Mouse (Mus musculus): ENCODE data around the gene Brca1. TPM values are rescaled to one million over a fixed set of nuclear protein-coding genes. Genes with fewer than 3 reads are reported as not detected.
A peak's percentile ranks its signal among the peaks of the same experiment; 100 is the strongest.
"Not testable (repeated sequence)": the region's sequence is repeated elsewhere in the genome, so short reads cannot be mapped to it uniquely, and the experiment has no call there.

Brca1 gene
- 1 to 10 TPM in 1 of 2 experiments, under 1 TPM in 1; 0.94 to 1.1 TPM for total RNA-seq (2021)

DNA sequence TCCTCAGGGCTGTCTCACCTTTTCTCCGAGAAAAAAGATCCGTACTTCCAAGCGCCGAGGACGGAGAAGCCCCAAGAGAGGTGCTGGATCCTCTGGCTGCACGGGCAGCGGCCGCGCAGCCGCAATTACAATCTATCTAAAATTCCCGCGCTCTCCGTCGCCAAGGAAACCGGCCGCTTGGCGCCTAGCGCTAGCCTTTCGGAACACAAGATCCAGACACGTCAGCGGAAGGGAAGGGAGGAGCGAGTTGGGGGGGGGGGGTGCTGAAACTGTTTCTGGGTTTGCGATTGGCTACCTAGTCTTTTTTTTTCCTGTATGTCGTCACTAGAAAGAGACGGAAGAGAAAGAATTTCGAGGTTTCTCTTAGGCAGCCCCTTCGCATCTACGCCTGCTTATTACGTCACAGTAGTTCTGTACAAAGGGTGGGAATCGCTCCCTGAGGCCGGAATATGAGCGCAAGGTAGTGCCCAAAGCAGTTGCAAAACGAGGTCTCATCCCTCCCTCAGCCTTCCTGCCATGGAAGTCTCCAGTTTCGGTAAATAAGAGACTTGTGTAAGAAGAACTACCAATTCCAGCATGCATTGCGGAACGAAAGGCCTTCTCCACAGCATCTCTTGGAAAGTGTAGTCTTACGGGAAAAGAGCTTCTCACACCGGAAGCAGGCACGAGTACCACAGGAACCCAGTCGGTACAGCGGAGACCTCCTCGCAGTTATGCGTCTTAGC, at the start of gene Brca1, which contains the start of gene Nbr1:
Gene Brca1, minus strand, starts transcription at position 205 of the 725 bp plus-strand sequence.
Gene Nbr1, plus strand, starts transcription at position 399 of the 725 bp plus-strand sequence.
- DNase-seq (ENCODE audit: extremely low spot score in 1 of 2, low spot score in 1 of 2): peak; percentile 69 to 76

DNA sequence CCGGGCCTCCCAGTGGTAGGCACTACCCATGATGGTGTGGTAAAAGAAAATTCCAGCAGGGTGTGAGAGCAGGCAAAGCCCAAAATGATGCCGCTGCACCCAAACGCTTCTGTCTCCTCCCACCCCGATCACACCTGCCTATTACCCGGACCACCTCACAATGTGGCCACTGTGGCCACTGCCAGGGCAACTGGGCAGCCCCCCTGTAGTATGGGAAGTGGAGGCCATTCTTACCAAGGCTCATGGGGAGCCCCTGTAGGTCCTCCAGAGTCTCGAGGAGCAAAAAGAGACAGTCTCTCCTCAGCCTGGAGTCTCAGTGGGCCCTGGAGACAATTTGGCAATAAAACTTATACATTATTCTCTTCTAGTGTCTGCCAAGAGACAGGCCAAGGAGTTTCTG, 47.4 kb upstream of the Brca1 start, which contains the start of gene Gm11634:
Gene Gm11634, minus strand, starts transcription at position 101 of the 400 bp plus-strand sequence.
- no peak for DNase-seq (ENCODE audit: extremely low spot score in 1 of 2, low spot score in 1 of 2)

DNA sequence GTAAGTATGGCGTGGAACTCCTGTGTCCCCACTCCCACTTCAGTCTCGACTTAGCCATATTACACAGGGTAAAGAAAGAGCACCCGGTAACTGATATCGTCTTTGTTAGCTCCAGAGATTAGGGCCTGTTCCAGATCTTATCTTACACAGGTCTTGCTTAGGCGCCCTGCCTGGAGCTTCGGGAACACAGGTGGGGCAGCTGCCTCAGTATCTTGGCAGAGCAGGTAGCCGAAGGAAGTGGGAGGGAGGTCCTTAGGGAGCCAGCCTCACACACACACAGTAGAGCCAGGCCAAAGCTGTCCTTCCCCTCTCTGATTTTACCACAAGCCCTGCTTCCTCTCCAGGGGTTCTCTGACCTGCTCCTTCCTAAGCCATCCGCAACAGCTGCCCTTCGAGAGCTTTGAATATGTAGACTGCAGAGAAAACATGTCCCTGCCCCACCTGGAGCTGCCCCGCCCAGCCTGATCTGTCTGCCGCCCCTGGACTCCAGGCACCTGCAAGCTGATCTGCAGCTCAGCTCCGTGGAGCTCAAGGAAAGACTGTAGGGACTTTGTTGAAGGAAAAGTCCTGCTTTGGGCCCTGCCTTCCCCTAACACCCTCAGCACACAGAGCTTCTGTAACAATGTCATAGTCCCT, 38.4 kb upstream of the Brca1 start:
- DNase-seq (ENCODE audit: extremely low spot score in 1 of 2, low spot score in 1 of 2): no peak

DNA sequence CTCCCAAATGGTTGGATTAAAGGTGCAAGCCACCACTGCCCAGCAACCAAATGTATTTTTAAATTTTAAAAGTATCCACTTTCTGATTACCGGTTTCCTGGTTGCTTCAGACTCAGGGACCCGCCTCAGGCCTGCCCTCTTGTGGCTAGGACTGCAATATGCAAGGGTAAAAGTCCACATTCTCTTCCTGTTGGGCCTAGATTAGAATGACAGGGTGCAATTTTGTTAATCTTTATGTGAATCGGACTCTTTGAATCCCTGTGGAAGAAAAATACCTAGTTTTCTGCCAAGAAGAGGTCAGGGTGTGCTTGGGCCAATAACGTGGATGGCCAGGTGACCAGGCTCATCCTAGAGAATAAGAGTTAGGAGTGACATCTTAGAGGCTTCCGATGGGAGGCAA, 37.7 kb upstream of the Brca1 start:
- DNase-seq (ENCODE audit: extremely low spot score in 1 of 2, low spot score in 1 of 2): peak in 1 of 2 experiments; percentile 59

DNA sequence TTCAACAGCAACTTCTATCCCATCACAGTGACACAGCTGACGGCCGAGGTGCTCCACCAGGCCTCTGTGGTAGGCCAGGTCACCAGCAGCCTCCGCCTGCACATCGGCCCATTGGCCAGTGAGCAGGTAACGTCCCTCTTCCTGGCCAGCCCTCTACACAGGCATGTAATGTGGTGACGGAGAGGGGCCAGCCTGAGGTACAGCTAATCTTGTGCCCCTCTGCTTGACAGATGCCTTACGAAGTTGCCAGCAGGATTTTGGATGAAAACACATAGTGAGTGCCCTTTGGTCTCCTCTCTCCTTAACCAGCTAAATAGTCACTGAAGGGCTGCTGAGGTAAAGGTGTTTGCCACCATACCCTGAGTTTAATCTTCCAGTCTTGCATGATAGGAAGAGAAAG, 37.1 kb upstream of the Brca1 start:
- no peak for DNase-seq (ENCODE audit: extremely low spot score in 1 of 2, low spot score in 1 of 2)

DNA sequence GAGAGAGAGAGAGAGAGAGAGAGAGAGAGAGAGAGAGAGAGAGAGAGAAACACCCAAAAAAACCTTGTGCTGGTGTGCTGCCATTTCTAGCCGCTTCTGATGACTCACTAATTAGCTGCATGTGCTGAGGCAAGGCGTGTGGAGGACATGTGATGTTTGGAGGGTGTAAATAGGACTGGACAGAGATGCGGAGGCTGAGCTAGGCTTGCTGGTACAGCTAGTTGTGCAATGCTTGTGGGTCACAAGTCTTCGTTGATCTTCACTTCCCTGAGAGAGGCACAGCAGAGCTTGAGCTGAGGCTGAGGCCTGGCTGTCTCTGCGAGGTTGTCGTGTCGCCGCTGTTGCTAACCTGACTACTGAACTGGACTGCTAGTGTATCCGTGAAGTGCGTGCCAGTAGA, 35.9 kb upstream of the Brca1 start:
- no peak for DNase-seq (ENCODE audit: extremely low spot score in 1 of 2, low spot score in 1 of 2)

DNA sequence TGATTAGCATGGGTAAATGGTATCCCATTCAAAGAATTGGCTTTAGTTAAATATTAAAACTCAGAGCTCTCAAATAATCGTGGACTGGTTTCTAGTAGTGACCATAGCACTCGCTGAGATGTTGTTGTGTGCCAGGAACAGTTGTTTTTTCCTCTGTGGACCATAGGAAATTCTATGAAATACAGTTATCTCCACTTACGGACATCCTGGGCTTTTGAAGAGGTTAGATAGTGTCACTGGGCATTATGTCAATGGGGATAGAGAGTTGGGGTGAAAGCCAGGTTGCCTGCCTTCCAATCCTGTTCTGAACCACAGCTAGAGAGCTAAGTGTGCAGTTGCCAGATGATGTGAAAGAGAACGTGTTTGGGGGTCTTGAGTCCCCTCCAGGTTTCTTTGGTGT, 34.0 kb upstream of the Brca1 start:
- no peak for DNase-seq (ENCODE audit: extremely low spot score in 1 of 2, low spot score in 1 of 2)

DNA sequence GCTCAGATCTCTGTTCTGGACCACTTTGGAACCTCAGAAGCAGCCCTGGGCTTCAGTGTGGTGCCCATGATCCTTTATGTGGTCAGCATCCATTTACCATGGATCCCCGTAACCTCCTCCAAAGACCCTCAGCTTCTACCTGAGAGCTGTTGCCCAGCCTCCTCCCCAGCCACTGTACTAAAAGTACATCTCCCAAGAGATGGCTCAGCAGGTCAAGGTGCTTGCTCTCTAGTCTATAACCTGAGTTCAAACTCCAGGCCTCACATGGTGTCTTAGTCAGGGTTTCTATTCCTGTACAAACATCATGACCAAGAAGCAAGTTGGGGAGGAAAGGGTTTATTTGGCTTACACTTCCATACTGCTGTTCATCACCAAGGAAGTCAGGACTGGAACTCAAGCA, 33.3 kb upstream of the Brca1 start:
- DNase-seq (ENCODE audit: extremely low spot score in 1 of 2, low spot score in 1 of 2): not testable (repeated sequence)

DNA sequence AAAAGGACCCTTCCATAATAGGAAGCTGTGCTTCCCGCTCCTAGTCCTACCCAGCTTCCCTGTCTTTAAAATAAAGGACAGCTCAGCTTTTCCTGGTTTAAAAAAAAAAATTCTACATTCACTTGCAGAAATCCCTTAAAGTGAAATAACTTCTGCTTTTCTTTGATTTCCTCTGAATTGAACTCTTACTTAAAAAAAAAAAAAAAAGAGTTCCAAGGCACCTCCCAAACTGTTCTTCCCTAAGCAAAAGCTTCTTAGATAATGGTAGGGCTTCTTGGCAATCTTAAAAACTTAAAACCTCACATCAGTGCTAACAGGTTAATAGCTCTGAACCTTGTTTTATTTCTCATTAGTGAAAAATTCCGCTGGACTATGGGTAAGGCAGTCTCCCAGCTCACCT, 31.4 kb upstream of the Brca1 start:
- DNase-seq (ENCODE audit: extremely low spot score in 1 of 2, low spot score in 1 of 2): no peak

DNA sequence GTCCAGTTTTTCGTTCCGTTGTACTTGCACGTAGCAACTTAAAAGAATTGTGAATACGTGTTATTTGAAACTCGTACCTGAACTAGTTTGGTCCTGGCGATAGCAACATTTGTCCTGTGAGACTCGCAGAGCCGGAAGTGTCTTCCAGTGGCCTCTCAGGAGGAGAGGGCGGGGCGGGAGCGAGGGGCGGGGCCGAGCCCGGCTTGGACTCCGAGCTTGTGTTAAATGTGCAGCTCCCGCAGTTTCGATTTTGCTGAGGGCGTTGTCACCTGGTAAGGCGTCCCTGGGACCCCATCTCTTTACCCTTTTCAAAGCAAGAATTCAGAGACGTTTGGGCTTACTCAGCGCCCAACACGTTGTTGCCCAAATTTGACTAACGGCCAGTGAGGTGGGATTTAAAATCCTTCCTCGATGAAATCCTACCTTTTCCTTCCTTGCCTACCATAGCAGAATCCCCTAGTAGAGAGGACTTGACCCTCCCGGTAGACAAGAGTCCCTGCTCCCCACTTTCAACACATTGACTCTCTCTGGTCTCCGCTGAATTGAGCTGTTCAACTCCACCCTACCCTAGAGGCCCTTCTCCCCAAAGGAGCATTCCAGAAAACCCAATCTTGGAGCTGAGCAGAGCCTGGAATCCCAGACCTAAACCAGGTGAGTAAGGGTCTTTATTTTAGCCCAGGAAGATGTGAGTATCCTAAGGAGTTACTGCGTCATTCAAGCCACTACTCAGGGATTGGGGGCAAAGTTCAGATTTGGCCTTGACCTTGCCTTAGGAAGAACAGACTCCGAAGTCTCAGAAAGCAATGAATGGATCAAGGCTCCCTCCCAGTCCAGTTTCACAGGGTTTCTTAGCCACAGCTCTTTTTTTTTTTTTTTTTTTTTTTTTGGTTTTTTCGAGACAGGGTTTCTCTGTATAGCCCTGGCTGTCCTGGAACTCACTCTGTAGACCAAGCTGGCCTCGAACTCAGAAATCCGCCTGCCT, 30.6 kb upstream of the Brca1 start, which contains the start of gene Tmem106a:
Gene Tmem106a, plus strand, starts transcription at position 189 of the 982 bp plus-strand sequence.
- no peak for DNase-seq (ENCODE audit: extremely low spot score in 1 of 2, low spot score in 1 of 2)

DNA sequence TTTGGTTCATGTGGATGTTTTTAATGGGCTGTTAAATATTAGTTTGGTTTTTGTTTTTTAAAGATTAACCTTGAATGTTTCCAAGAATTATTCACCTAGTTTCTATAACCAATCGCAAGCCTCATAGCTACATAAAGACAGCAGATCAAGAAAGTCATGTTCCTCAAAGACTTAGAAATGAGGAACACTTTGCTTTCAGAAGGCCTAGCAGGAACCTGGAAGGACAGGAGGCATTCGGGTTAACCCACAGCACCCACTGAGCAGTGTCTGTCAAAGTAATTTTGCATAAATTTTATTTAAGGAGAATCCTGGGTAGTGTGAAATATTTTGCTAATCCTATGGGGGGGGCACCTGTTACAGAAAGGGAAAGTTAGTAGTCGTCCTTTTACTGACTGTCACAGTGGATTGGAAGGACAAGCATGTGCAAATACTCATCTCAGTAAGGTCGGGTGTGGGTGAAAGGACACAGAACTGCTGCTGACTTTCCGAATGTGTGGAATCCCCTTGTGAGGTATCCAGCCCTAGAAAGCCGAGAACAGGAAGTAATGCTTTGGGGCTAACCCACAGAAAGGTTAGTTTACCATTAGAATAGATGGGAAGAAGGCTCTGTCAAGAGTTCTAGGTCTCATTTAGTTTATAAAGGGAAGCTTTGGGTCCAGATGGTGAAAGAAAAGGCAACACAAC, 29.5 kb upstream of the Brca1 start:
- DNase-seq (ENCODE audit: extremely low spot score in 1 of 2, low spot score in 1 of 2): no peak

DNA sequence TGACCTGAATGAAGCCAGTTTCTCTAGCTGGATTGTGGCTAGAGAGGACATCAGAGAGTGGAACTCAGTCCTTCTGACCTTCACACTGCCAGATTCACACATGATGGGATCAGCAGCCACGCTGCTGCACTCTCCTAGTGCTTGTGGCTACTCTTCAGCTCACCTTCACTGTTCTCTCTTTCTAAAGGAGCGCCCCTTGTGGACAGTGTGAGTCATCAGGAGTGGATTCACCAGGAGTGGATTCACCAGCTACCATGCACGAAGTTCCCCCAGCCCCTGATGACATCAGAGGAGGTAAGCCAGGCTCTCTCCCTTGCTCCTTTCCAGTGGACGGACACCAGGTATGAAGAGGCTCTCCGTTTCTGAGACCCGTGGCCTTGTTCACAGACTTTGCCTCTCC, 24.4 kb upstream of the Brca1 start:
- DNase-seq (ENCODE audit: extremely low spot score in 1 of 2, low spot score in 1 of 2): no peak

DNA sequence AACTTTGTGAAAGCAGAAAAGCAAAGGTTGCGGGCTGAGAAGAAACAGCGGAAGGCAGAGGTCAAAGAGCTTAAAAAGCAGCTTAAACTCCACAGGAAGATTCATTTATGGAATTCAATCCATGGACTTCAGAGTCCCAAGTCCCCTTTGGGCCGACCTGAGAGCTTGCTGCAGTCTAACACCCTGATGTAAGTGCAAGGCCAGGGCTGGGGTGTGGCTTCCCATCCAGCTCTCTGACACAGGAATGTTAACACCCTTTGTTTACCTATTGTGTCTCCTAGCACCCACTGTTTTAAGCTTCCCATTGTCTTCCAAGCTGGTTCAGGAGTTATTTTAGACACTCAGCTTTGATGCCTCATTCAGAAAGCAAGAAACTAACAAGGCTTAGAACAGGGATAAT, 16.7 kb upstream of the Brca1 start:
- DNase-seq (ENCODE audit: extremely low spot score in 1 of 2, low spot score in 1 of 2): no peak

DNA sequence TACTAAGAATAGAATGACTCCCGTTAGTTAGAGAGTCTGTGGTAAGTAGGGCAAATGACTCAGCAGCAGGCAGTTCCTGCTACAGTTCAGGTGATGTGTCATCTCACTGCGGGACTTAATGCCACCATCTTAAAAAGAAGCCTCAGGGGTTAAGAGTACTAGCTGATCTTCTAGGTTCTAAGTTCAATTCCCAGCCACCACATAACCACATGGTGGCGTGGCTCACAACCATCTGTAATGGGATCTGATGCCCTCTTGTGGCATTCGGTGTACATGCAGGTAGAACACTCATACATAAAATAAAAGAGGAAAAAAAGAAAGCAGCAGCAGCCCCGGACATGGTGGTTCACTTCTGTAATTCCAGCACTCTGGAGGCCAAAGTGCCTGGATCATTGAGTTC, 10.6 kb upstream of the Brca1 start:
- DNase-seq (ENCODE audit: extremely low spot score in 1 of 2, low spot score in 1 of 2): peak in 1 of 2 experiments; percentile 31

DNA sequence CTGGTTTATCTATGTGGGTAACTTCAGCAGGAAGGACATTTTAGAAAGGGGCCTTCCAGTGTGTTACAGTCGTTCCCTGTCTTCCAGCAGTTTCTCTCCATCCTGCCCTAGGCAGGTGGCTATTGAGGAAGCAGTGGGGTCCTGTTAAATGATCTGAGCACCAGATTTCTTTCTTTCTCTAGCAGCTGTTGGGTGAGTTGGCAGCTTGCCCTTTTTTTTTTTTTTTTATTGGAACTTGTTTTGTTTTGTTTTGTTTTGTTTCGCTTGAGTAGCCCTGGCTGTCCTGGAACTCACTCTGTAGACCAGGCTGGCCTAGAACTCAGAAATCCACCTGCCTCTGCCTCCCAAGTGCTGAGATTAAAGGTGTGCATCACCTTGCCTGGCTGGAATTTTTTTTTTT, 5.2 kb upstream of the Brca1 start:
- DNase-seq (ENCODE audit: extremely low spot score in 1 of 2, low spot score in 1 of 2): no peak

DNA sequence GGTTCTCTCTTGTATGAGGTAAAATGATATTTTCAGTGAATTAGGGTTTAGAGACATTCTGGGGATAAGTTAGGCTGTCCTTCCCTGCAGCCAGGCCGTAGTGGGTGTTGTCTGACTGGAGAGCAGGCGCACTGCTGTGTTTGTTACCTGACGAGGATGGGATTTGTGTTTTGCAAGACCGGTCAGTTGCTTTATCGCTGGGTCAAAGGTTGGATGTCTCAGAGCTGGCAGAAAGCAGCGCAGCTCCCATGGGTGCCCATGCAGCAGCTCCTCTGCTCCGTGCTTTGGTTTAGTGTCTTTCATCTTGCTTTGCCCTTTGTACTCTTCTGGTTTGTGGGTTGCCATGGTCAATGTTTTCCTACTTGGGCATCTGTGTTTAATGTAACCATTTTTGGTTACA, 4.8 kb upstream of the Brca1 start:
- DNase-seq (ENCODE audit: extremely low spot score in 1 of 2, low spot score in 1 of 2): no peak

DNA sequence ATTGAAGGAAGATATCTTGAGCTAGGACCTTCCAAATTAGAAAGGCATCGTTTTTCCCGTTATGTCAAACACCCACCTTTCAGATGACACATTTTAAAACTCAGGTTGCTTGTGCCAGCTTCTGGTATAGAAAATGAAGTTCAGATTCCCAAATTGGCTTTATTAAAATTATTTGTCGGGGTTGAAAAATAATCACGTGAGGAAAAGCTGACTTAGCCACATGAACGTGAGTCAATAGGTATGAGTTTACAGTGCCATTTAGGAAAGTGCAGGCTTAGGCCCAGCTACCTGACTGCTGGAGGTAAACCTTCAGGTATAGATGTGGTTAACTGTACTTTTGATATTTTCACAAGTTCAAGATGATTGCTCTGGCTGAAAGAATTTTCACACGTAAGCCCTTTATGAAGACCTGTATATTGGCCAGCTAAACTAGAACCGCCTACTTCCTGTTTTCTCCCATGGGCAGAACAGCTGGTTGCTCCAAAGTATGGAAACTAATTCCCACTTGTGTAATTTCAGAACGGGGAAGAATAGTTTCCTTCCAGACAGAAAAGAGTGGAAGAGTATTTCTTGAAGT, 1.7 kb upstream of the Brca1 start:
- DNase-seq (ENCODE audit: extremely low spot score in 1 of 2, low spot score in 1 of 2): no peak

DNA sequence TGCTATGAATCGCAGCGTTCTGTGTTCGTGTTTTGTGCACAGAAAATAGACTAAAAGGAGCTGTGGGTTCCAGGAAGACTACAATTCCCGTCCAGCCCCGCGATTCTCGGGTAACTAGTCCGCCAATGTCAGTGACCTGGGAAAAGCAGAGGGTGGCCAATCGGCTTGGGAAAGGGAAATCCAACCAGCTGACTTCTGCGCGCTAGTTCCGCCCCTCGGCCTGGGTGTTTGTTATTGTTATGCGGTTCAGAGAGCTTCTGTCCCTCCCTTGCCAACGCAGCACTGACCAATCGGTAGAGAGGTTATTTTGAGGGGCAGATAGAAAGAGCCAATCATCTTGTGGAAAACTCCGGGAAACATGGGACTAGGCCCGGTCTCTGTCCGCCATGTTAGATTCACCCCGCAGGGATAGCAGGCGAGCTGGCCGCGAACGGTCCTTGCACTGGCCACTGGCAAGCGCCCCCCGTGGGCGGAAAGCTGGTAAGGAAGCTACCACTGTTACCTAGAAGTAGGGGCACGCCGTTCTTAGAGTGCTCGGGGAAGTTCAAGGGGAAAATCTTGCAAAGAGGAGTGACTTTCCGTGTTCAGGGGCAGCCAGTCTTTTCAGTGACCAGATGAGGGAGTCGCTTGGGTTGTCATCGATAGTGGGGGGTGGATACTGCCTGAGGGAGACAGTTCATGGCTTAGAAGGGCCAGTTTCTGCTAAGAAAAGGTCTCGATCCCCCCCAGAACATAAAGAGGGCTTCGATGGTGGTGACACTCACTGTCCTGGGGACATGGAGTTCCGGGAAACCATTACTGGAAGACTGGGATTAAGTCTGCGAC, 933 bp upstream of the Brca1 start:
- DNase-seq (ENCODE audit: extremely low spot score in 1 of 2, low spot score in 1 of 2): peak; percentile 76 to 86

DNA sequence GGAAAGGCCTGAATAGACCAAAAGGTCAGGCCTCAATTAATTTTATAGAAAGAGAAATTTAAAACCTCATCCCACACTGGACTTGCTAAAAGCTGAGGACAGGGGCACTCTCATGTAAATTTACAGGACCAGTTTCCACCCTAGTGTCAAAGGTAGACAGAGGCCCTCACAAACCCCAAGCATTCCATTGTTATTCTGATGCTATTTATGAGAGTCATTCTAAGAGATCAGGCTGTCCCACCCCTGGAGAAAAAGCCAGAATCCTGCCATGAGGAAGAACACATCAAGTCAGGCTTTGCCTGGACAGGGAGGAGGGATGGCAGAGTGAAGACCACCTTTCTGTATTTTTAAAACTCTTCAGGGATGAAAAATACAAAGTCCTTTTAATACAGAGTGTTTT, 3.2 kb downstream of the Brca1 start:
- no peak for DNase-seq (ENCODE audit: extremely low spot score in 1 of 2, low spot score in 1 of 2)
